Mouse (Mus musculus): ENCODE results near the gene Fam169b.

Fam169b gene

DNA sequence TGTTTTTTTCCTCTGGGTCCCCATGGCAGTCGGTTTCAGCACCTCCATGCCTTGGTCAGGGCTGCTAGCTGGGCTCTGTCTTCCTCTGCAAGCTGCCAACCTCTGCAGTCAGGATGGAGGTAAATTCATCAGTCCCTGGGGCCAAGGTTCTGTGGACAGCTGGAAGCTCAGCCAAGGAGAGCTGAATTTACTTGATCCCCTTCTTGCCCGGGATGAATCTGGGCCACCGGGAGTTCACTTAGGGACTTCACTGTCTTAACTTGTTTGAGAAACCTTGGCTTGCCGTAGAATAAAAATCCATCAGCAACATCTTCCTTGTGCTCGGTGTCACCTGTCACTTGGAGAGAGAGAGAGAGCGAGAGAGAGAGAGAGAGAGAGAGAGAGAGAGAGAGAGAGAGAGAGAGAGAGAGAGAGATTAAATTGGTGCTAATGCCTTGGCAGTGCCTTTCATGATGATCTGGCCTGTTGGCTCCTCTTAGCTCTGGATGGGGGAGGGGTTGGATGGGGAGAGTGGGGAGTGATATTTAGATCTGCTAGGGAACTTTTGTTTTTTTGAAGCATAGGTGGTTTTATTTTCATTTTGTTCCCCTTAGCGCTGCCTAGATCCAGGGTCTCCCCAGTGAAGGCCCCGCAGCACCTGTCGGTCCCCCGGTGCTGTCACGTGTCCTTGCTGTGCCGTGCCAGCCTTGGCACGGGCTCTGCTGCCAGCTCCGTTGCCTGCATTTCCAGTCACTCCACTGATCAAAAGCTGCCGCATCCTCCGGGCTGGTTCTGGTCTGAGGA lies 44.6 kb downstream of the Fam169b start:
- DNase-seq (ENCODE audit: low spot score in 2 of 2) = no peak

DNA sequence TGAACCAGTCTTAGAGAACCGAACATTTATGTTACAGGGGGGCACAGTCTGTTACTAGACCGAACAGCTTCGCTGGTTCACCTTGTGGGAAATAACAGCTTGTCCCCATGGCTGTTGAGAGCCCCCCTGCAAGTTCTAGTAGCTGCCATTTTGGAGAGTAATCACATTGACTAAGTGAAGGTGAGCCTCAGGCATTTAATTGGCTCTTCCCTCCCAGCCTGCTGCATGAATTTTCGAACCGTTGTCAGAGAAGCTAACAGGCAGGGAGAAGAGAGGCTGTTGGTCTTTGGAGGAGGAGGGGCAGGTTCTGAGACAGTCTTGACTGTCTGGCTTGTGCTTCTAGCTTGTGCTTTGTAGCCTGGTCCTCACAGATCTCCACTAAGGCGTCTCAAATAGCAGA lies 45.3 kb downstream of the Fam169b start:
- no peak for DNase-seq (ENCODE audit: low spot score in 2 of 2)

DNA sequence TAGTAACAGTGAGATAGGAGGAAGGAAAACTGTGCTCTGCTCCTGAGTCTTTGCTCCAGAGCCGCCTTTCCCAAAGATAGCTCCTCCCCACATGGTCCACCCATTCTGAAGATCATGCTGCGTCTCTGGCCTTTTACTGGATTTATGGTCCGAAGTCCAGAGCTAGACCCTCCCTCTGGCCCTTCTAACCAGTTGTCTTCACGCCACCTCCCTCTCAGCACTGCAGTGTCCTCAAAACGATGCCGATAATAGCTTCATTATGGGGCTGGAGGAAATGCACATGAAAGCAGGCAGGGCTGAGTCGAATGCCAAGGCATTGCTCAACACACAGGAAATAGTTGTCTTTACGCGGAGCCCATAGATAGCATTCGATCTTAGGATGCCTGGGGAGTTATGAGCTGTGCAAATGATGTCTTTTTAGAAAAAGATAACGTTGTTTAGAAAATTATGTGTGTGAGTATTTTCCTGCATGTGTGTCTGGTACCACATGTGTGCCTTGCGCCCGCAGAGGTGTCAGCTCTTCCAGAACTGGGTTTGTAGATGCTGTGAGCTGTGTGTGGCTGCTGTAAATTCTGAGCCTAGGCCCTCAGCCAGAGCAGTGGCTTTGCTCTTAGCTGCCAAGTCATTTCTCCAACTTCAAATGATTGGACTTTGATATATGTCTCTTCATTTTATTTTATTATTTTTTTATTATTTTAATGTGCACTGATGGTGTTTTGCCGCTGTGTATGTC lies 46.6 kb downstream of the Fam169b start:
- DNase-seq (ENCODE audit: low spot score in 2 of 2) = no peak

DNA sequence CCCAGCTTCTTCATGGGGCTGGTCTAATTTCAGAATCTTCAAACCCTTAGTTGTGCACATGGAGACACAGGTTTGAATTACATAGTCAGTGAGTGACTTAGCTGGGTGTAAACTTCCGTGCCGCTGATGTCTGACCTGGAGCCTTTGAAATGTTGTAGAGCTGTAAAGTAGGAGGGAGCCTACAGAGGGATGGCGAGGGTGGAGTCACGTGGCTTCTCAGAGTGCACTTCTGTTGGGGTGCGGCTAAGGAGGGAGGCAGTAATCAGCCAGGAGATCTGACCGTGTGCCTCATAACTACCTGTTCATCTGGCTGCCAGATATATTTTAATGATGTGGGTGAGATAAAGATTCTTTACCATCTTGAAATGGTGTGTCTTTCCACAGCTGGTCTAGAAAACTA lies 49.4 kb downstream of the Fam169b start:
- DNase-seq (ENCODE audit: low spot score in 2 of 2) = no peak

DNA sequence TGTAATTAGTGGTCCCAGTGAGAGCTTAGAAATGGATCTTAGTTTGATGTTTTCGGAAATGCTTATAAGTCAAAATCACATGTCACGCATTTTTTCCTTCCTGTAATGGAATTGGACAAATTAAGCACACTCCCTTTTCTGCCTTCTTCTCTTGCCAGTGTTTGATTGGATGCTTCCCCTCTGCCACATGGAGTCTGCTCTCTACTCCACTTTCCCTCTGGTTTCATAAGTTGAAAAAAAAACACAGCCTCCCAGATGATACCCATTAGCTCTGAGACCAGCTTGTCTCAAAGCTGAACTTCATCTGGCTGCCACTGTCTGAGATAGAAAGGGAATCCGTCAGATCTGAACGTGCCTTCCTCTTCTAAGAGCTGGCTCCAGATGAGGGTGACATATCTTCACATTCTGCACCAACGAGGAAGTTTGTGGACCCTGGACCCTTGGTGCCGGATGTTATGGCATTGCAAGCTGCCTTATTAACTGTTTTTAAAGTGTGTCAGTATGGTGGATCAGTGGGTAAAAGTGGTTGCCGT lies 52.6 kb downstream of the Fam169b start:
- DNase-seq (ENCODE audit: low spot score in 2 of 2) = no peak

DNA sequence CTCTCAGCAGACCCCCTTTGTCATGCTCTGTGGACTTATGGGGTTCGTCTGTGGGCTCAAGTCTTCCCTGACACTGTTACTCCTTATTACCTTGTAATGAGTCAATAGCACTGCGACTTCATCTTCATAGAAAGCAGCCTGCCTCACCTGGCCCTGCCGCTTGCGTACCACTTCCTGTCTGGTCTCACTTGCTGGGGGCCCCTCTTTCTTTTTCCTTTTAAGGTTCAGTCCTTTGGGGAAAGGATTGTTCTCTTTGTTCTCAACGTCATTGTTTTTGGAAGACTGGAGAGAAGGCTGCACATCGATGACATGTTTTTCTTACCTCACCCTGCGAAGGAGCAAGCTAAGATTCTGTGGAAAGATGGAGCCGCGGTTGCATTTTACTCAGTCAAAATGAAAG lies 55.4 kb downstream of the Fam169b start:
- no peak for DNase-seq (ENCODE audit: low spot score in 2 of 2)

DNA sequence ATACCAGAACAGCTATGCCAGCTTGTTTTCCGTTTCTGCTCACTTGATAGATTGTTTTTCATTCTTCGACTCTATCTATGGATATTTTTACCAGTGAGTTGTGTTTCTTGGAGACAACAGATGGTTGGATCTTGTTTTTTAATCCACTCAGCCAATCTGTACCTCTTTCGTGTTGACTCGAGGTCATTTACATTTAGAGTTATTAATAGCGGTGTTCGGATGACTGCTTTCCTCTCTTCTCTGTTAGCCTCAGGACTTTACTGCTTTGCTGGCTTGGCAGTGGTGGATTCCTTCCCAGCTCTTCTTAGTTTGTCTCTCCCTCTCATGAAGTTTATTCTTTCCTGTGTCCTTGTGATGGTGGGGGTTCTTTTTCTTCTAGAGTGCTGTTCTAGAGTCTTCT lies 59.2 kb downstream of the Fam169b start:
- no peak for DNase-seq (ENCODE audit: low spot score in 2 of 2)

DNA sequence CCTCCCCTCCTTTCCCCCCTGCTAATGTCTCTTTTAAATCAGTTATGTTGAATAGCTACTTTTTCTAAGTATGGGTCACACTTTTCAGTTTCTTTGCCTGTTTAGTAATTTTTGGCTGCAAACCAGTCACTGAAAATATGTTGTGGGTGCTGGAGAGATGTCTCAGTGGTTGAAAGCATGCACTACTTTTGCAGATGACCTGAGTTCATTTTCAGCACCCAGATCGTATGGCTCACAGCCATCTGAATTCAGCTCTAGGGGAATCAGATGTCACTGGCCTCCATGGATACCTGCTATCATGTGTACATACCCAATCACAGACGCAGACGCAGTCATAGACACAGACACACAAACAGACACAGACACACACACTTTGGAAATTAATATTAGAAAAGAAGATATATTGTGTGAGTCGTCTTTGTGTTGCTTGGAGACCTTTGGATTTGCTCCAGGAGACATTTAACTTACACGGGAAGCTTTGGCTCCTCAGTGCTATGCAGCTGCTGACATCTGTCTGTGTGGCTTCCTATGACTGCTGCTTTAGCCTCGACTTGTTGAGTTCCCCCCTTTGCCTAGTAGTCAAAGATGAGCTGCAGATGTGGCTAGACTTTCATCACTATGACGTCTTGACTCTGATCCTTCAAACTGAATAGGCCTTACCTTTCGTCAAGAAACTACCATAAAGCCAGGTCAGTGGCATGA lies 63.6 kb downstream of the Fam169b start:
- no peak for DNase-seq (ENCODE audit: low spot score in 2 of 2)

DNA sequence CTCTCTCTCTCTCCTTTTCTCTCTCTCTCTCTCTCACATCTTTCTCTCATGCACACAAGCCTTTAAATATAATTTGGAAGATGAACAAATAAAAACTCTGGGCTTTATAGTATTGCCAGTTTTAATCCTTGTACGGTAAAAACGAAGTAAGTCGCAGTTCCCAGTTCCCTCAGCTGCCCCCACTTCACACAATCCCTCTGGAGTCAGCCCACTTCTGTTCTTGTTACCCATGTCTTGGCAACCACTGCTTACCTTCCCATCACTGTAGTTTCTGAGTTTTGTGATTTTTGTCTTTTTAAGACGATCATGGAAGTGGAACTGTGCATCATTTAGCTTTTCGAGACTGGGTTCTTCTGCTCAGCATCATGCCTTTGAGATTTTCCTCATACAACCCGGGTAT lies 65.0 kb downstream of the Fam169b start:
- no peak for DNase-seq (ENCODE audit: low spot score in 2 of 2)

DNA sequence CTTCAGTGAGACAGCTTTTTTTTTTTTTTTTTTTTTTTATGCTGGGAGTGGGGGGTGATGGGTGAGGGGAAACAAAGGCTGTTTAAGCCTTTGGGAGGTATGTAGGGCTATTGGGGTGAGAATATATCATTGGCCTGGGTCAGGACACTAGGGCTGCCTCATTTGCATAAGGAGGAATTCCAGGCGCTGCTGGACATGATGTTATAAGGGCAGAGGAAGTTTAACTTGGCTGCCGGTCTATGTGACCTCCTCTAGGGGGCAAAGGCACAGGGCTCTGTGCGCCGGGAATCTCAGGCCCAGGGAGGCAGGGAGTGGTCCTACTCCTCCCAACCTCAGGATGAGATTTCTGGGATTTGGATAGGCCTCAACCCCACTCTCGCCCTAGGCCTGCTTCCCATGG lies 70.9 kb downstream of the Fam169b start:
- no peak for DNase-seq (ENCODE audit: low spot score in 2 of 2)

DNA sequence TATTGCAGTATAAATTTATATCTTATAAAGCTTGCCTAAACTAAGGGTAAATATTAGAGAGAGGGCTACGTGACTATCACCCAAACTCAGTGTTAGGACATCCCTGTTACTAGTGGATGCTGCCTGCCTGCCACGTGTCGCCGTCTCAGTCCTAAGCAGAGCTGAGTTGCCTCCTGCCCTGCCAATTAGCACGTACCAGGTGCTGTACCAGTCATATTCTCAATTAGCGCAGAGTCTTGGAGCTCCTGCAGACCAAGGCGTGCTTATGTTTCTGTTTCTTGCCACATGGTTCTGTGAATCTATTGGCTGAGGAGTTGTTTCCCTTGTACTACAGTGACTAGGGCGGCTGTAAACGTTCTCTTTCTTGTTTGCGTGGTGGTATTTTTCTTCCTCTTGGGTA lies 72.3 kb downstream of the Fam169b start:
- no peak for DNase-seq (ENCODE audit: low spot score in 2 of 2)

DNA sequence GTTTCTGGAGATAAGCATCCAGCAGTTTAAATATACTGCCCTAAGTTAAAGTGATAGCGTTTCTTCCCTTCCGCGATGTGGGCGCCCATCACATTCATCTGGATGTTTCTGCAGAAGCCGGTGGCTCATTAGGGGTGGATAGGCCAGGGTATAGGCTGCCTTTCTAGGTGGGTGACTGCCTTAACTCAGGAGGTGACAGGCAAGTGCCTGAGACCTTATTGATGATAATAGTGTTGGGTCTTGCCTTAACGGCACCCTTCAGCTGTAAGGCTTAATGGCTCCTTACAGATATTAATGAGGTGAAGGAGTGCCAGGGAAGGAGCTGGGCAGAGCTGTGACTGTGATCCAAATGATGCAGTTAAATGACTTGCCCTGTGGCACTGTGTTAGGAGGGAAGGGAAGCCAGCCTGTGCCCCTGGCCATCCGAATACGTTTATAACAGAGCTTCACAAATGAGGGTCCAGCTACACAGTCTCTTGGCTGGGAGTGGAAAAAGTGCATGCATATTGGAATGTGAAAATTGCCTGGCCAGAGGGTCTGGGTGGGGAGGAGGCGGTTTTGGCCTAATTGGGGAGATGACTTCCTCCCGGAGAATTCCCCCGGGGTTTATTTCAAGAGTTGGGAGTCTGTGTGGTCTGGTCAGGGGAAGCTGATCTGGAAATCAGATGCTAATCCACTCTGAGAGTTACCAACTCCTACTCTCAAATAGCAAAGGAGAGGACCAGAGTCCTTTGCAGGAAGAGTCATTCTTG lies 81.9 kb downstream of the Fam169b start:
- DNase-seq (ENCODE audit: low spot score in 2 of 2) = no peak

DNA sequence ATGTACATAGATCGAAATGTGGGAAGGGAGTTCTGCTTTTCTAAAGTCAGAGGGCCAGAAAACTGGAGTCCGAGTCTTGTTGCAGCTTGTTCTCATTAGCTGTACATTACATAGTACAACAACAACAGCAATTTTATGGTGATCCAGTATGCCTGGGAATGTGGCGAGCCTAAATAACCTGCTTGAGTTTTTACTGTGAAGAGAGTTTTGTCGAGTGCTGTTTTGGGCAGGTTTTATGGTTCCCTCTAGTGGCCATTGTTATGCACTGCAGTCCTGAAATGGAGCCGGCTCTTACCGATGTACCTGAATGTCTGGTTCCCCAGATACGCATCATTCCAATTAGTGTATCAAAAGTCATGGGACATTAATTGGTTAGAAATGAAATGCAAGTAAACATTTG lies 83.8 kb downstream of the Fam169b start:
- peak; percentile 24 to 42 for DNase-seq (ENCODE audit: low spot score in 2 of 2)

DNA sequence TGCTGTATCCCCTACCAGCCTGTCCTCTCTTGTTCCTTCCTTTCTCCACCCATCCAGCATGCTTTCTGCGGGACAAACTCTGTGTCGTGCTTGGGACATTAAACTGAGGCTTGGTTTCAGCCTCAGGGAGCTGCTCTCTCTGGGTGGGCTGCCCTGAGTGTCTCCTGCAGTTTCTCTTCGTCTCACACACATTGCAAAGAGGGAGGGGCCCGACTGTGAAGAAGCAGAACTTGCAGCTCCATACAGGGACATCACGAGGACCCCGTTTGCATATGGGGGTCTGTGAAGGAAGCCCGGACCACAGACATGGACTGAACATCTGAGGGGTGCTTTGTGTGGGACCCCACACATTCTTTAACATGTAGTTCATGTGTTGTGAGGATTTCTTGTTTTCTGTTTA lies 89.0 kb downstream of the Fam169b start:
- no peak for DNase-seq (ENCODE audit: low spot score in 2 of 2)

DNA sequence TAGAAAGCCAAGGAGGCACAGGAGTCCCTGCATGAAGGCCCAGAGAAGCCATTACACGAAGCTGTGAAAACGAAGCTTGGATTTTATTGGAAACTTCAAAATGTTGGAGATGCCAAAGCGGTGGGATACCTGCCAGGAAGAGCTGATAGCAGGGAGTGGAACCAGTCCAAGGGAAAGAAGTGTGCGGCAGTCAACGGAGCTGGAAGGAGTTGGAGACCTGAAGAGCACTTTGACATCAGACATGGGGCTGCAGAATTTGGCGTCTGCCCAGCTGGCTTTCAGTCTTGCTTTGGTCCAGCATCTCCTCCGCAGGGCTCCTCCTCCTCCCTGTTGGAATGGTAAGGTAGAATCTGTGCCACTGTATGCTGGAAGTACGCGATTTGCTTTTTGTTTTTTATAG lies 92.1 kb downstream of the Fam169b start:
- DNase-seq (ENCODE audit: low spot score in 2 of 2) = peak in 1 of 2 experiments; percentile 32

DNA sequence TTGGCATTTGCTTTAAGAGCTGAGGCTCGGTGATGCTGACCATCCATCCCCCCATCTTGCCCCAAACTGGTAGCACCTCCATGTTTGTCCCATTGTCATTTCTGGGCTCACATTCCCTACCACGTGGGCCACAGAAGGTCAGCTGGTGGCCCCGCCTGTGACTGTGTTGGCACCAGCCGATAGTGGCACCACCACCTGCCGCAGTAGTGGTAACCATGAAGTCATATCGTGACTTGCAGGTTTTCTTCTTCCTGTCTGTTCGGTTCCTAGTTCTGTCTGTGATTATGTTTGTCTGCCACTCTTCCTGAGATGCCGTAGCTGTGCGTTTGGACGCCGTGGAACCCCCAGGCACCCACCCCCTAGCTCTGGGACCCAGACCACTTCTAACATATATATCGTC lies 95.3 kb downstream of the Fam169b start:
- DNase-seq (ENCODE audit: low spot score in 2 of 2) = no peak

DNA sequence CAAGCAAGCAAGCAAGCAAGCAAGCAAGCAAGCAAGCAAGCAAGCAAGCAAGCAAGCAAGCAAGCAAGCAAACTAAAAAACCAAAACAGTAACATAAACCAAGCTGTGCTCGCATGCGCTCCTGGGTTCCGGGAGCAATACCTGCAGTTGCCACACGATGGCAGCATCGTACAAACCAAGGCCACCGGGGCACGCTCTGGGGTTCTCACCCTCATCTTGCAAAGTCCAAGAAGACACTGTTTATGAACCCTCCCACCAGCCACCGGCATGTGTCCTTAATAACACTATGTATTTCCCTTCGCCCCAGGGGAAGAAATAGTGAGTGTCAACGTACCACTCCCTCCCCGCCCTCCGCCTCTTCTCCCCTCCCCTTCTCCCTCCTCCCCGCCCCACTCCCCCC lies 96.1 kb downstream of the Fam169b start:
- peak; percentile 39 to 64 for DNase-seq (ENCODE audit: low spot score in 2 of 2)

DNA sequence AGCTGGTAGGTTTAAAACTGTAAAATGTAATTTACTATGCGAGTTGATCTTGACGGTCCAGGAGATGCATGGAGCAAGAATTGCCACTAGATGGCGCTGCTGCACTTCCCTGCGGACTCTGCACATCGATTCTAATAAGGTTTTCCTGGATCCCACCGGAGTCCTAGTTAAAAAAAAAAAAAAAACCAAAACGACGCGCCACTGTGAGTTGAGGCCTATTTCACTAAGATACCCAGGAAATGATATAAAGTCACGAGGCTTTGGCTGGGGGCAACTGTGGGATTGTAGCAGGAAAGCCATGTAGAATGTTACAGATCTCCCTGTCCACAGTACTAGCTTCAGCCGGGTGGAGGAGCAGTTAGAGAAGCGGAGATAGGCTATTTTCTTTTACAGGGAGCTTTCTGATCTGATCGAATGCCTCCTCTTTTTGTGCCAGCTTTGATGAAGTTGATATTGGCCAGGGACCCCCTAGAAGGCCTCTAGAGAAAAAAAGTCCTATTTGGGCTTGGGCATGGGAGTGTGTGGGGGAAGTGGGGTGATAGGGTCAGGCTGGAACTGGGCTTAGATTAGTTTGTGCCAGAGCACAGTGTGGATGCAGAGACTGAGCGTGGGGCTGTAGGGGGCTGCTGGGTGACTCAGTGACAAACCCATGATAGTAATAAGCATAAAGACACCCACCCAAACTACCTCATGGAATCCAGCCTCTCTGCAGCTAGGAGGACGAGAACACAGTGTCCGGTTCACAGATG lies 100.6 kb downstream of the Fam169b start:
- peak in 1 of 2 experiments; percentile 23 for DNase-seq (ENCODE audit: low spot score in 2 of 2)

DNA sequence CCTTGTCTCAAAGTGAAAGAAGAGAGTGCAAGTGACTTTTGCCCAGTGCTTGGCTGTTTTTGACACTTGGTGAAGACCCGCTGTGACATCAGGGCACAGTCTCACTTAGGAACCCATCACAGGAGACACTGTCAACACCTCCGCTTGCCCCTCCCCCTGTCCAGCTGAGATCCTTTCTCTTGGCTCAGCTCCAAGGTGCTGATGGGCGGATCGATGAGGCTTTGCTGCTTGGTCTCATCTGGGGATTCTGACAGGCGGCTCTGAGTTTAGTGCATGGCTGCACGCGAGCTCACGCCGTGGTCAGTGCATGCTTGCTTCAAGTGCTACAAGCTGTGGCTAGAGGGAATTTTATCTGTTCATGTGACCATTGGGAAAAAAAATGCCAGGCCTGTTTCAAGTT lies 108.5 kb downstream of the Fam169b start:
- no peak for DNase-seq (ENCODE audit: low spot score in 2 of 2)

DNA sequence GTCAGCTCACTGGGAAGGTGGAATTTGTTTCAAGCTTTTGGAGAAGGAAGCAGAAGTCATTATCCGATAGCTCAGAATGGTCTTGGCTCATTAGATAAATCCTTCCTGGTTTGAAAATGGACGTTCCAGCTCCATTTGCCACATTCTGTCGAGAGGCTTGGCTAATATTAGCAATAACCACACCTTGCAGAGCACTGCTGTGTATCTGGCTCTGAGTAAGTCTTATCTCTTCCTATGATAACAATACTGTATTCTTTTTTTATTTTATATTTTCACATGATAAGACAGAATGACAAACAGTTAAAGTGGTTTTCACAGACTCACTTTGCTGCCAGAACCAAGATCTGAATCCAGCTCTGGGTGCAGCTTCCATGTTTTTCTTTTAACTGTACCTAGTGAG lies 113.1 kb downstream of the Fam169b start:
- DNase-seq (ENCODE audit: low spot score in 2 of 2) = no peak

DNA sequence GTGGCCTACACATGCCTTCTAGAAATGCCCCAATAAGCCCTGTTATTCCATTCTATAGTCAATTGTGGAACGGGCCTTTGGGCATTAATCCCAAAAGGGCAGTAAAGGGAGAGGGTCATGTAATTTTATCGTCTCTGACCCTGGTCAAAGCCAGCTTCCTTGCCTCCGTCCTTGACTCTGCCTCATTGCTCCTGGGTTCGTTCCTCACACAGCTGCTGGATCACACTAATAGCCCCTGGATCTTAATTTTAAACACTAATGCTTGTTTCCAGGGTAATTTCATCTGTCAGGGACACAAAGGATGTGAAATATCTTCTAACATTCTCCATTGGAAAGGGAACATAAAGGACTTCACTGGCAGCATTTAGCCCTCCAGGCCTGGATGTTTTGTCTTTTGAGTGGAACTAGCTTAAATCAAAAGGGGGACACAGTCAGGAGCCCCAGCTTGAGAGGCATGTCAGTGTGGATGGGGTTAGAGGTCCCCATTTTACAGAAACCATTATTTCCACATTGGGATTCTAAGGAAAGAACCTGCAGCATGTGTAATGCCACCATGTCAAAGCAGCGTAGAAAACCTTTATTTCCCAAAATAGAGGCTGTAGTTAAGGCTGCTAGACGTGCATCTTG lies 122.2 kb downstream of the Fam169b start:
- DNase-seq (ENCODE audit: low spot score in 2 of 2) = no peak

Measured in urinary bladder, adult 18-20 months (tissue).